Mouse (Mus musculus) c-Kit-negative CD71-positive TER-119-positive erythroid progenitor cells, embryonic 14.5 days (primary cell): ENCODE results near the gene Vmn1r192.
"Not testable (repeated sequence)": the region's sequence is repeated elsewhere in the genome, so short reads cannot be mapped to it uniquely, and the experiment has no call there.

Experiments used
- DNase-seq: peaks from one replicate; pipeline ENCODE4 v3.0.0-alpha.2; 2013; ENCODE audit warnings: low read depth, low spot score

The Vmn1r192 gene

GRCm38 (mm10) chr13:22191041-22191440 lies at the start of gene Vmn1r192:
Vmn1r192 (minus strand) TSS chr13:22191141.
- no peak for DNase-seq

GRCm38 (mm10) chr13:22223060-22223459 lies 32.1 kb upstream of the Vmn1r192 start, which contains the start of gene Vmn1r193:
Vmn1r193 (minus strand) TSS chr13:22223160.
- DNase-seq, result not testable (repeated sequence)

- not testable (repeated sequence) for DNase-seq
Observed at GRCm38 (mm10) chr13:22192756-22193155, 1.8 kb upstream of the Vmn1r192 start.

- DNase-seq, result no peak
Observed at GRCm38 (mm10) chr13:22190385-22190784, 556 bp downstream of the Vmn1r192 start.

DNA sequence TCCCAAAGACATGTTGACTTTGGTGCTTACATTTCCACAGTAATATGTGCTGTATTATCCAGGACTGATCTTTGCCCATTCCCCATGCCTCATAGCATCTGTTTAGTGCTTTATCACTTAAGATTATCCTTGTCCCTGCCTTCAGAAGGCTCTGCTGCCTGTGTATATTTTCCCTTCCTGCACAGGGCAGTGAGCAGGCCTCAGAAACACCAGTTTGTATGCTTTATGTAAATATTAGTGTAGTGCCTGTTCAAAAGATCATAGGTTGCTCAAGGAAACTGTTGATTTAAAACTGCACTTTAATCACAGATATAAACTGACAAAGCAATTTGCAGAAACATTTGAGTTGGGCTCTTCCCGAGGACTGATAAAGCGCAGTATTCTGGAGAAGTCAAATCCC lies 1.6 kb downstream of the Vmn1r192 start:
- no peak for DNase-seq

DNA sequence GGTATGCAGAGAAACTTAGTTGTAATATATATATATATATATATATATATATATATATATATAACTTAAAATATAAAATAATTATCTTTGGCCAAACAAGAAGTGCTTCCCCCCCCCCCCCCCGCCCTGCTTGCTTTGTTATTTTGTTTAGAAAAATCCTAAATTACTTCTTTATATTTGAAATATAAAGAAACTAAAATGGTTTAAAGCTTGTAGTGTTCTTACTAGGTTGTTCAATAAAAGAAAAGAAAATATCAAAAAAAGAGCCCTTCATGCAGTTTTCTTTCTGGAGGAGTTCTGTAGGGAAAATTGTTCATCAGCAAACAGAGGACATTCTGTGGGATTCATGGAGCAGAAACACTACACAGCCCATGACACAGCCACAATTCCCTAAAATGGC lies 7.1 kb downstream of the Vmn1r192 start, which contains the start of gene Vmn1r191:
Gene Vmn1r191 (minus strand): TSS at position 101 of the 400 bp plus-strand sequence.
- no peak for DNase-seq

DNA sequence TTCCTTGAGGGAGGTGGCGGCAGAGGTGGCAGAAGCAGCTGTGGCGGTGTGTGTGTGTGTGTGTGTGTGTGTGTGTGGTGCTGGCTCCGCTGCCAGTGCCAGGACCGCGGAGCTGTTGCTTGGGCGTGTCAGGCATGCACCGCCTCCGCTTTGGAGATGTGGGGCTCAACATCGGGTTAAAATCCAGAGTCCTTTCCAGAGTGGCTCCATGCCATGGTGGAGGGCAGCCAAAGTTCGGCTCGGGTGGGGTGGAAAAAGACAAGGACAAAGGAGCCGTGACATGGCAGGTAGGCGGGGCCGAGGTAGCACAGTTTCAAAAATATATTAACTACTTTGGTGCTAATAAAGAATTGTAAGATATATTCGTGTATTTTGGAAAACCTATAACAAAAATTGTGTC lies 22.5 kb downstream of the Vmn1r192 start:
- DNase-seq, result no peak

DNA sequence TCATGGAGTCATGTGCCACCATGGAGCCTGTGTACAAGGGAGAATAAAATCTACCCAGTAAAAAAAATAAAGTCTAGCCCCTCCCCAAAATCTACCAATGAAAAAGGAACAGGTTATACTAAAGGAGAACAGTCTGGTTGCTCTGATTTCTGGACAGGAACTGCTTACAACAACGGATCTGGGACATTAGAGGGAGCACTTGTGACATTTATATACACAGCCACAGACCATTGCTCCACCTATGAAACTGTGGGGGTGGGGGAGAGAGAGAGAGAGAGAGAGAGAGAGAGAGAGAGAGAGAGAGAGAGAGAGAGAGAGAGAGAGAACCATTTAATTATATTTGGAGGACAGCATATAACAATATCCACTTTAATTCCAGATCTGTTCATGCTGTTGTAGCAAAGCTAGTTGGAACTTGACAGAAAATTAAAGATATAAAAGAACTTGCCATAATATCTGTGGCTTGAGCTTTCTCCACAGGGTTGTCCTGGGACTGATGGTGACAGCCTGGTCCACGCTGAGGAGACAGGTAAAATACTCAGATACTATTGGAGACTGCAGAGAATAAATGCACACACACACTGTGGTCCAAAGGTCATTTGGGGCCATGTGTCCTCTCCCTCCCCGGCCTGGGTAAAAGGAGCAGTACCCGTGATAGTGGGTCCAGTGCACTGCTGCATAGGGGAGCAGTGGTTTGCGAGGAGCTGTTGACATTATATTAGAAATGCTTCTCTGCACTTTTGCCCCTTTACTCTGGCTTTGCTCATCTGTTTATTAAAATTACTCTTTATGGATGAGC lies 54.2 kb downstream of the Vmn1r192 start:
- not testable (repeated sequence) for DNase-seq
